In the genomic region with DNA sequence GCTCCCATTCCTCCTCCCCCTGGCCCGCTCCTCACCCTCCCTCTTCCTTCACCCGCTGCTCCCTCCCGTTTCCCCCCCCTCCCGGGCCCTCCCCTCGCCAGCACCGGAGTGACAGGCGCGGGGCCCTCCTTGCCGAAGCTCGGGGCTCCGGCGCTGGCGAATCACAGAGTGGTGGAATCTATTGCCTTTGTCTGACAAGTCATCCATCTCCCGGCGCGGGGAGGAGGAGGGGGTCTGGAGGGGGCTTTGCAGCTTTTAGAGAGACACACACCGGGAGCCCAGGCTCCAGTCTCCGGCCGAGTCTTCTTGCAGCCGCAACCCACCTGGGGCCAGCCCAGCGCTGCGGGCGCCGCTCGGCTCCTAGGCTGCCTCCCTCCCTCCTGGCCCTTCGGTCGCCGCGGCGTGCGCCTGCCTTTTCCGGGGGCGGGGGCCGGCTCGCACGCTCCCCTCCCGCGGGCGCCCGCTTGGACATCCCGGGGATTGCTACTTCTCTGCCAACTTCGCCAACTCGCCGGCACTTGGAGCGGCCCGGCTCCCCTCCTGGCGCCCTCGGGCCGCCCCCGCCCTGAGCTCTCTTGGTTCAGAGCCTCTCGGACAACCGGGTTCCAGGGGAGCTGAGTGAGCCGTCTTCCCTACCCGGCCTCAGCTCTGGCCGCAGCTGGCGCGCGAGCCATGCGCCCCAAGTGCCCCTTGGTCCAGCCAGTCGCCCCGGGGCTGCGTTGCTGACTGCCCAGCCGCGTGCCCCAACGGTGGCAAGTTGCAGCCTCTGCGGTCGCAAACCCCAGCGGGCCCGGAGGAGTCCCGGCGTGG, we compare ENCODE assay signal across 8 mouse cellular contexts. TPM values are rescaled to one million over a fixed set of nuclear protein-coding genes. Genes with fewer than 3 reads are reported as not detected.
DNase-seq lines count a peak whose midpoint lies in the region; ATAC-seq and TF ChIP-seq lines count a peak whose summit lies in the region.

No protein-coding gene starts in this region.

- H3K4me3 ChIP-seq in hindbrain, postnatal 0 days (ENCODE audit: low read length), result peak overlapping the region; percentile 39
- peak overlapping the region; percentile 7 for H3K4me3 ChIP-seq in liver, embryonic 16.5 days (ENCODE audit: low read depth, low read length)

- H3K27ac ChIP-seq in hindbrain, postnatal 0 days, result peak overlapping the region; percentile 51
- no peak overlapping the region for H3K27ac ChIP-seq in liver, embryonic 16.5 days (ENCODE audit: low read length)

- 1% methylated on average over 70 of the region's 71 CpGs for WGBS in hindbrain, postnatal 0 days
- WGBS in liver, embryonic 16.5 days (ENCODE audit: insufficient replicate concordance), result under 1% methylated on average over 69 of the region's 71 CpGs

- peak overlapping the region; percentile 41 for H3K9ac ChIP-seq in hindbrain, postnatal 0 days (replicated peaks; ENCODE audit: low read length)
- H3K9ac ChIP-seq in liver, embryonic 16.5 days (ENCODE audit: low read depth, low read length), result no peak overlapping the region

- ATAC-seq in cerebellum, adult (ENCODE audit: insufficient number of reproducible peaks, low FRiP score, low TSS enrichment), result 0 out of 2 replicates have a peak, but pooled peaks have one; percentile 41
- ATAC-seq in hindbrain, postnatal 0 days, result peak; percentile 79
- no peak for ATAC-seq in liver, embryonic 16.5 days (ENCODE audit: low read depth)

- H3K9me3 ChIP-seq in hindbrain, postnatal 0 days (ENCODE audit: low read length), result no peaks in the 10 kb centered on the region
- H3K9me3 ChIP-seq in liver, embryonic 16.5 days (replicated peaks; ENCODE audit: control insufficient read depth, low read length), result no peaks in the 10 kb centered on the region

- no peak for TF ChIP-seq CTCF in hindbrain, postnatal 0 days (IDR thresholded peaks at IDR 0.05; ENCODE audit: low read depth)

- no peaks in the 10 kb centered on the region for H3K36me3 ChIP-seq in hindbrain, postnatal 0 days (ENCODE audit: insufficient read depth, low read length)
- H3K36me3 ChIP-seq in liver, embryonic 16.5 days (ENCODE audit: control insufficient read depth, insufficient read depth), result no peaks in the 10 kb centered on the region

- peak overlapping the region; percentile 54 for H3K4me2 ChIP-seq in hindbrain, postnatal 0 days (ENCODE audit: low read depth, low read length)
- peak overlapping the region; percentile 36 for H3K4me2 ChIP-seq in liver, embryonic 16.5 days (ENCODE audit: low read depth, low read length)

- no peak for DNase-seq in cerebellum, adult 8-10 months
- peak; percentile 85 for DNase-seq in embryo, embryonic 10.5 days (ENCODE audit: low spot score)
- DNase-seq in hindbrain, postnatal 0 days (ENCODE audit: low spot score), result peak; percentile 71
- no peak for DNase-seq in layer of hippocampus, adult 9-11 months
- no peak for DNase-seq in adrenal gland, postnatal 25 days
- no peak for DNase-seq in adrenal gland, adult 8-10 months

- no peaks in the 10 kb centered on the region for H3K4me1 ChIP-seq in hindbrain, postnatal 0 days (ENCODE audit: insufficient read depth, low read length)
- peaks cover 3% of the 10 kb centered on the region for H3K4me1 ChIP-seq in liver, embryonic 16.5 days (ENCODE audit: control insufficient read depth, low read depth, low read length)

- H3K27me3 ChIP-seq in hindbrain, postnatal 0 days (ENCODE audit: insufficient read depth, low read length), result peaks cover 68% of the 10 kb centered on the region
- peaks cover 99% of the 10 kb centered on the region for H3K27me3 ChIP-seq in liver, embryonic 16.5 days (ENCODE audit: control insufficient read depth, insufficient read depth, low read depth, low read length)

RNA-seq across cellular contexts. Expression of gene Pax2, which starts 0.8 kb away (rescaled TPM):
- total RNA-seq in hindbrain, postnatal 0 days (2014; rRNA removed), result 8.1 and 9.0 TPM in 2 replicates
- 9.6 and 11.2 TPM in 2 replicates for polyA plus RNA-seq in hindbrain, postnatal 0 days (2015; fragmentation: Nextera tagmentation; extraction: Ambion mirVana)
- polyA plus RNA-seq in liver, embryonic 16.5 days (2015; fragmentation: Nextera tagmentation; extraction: Ambion mirVana), result not detected in 2 replicates
- total RNA-seq in adrenal gland, postnatal 25 days (2021), result not detected in 2 replicates
- total RNA-seq in adrenal gland, adult 8-10 months (2022), result not detected

Comparison
In these comparisons a context has a peak if more than half of its experiments do, and no peak if none do; other contexts are left out.
1. DNase-seq: peak in embryo, embryonic 10.5 days (single experiment) and hindbrain, postnatal 0 days (single experiment); none in cerebellum, adult 8-10 months (single experiment), layer of hippocampus, adult 9-11 months (single experiment), adrenal gland, postnatal 25 days (single experiment) and adrenal gland, adult 8-10 months (single experiment).